Mouse (Mus musculus): ENCODE measurements around the gene Lrriq4.

The Lrriq4 gene

DNA sequence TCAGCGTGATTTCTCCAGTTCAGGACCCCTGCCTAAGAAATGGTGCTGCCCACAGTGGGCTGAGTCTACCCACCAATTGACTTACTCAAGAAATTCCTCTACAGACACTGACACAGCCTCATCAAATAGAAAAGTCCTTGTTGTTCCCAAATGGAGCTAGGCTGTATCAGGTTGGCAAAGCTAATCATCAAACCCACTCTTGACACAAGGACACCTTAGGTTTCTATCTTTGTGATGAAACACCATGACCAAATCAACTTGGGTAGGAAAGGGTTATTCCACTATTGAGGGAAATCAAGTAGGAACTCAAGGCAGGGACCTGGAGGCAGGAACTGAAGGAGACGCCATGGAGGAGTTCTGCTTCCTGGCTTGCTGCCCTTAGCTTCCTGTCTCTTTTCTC, at the start of gene Lrriq4:
Gene Lrriq4 (plus strand): TSS at position 301 of the 400 bp plus-strand sequence.
- no peak for DNase-seq

- DNase-seq, result peak; percentile 36
These were observed 49.0 kb upstream of the Lrriq4 start for GRCm38 (mm10) chr3:30595111-30595832.

DNA sequence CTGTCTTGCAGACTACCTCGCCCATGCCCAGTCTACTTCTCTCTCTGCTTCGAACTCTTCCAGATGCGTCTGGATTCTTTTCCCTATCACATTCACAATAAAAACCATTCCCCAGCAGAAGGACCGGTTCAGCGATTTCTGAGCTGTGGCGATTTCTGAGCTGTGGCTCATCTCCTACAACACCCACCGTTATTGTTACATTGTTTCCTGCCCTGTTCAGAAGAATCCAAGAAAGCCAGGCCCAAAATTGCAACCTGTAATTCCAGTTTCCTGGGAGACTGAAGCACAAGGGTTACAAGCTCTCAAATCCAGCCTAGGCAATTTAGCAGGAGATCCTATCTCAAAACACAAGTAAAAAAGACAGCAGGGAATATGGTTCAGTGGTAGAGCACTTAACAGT, 47.0 kb upstream of the Lrriq4 start:
- DNase-seq, result no peak

- DNase-seq, result peak; percentile 54
These were observed 44.4 kb upstream of the Lrriq4 start, which contains the start of gene Actrt3 for GRCm38 (mm10) chr3:30599711-30600545. Actrt3 (minus strand) TSS chr3:30599939.

DNA sequence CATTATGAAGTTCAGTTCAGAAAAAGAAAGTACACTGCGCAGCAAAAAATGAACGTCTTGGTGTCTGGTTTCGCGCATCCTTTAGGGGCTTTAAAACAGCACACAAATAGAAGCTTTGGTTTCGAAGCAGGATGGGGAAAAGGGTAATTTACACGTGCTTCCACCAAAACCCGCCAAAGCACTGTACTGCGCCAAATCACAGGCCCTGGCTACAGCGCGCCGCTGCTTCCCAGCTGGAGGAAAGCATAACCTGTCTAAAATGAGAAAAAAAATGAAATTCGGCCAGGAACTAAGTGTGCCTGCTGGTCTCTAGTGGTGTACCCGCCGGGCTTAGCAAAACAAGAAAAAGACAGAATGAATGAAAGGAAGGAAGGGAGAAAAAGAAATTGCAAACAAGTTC, 43.6 kb upstream of the Lrriq4 start:
- DNase-seq, result no peak

DNA sequence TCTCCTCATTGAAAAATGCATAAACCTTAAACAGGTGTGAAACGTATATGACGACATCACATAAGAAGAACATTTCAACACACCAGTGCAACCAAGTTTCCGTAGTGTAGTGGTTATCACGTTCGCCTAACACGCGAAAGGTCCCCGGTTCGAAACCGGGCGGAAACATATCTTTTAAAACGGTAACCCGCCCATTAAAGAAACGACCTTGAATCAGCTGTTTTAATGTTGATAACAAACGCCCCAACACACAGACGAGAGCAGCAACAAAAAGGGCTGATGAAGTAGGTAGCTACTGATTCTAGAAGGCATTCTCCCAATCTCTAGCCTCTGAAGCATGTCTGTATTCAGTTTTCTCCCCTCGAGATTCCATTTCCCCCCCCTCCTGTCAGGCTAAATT, 43.1 kb upstream of the Lrriq4 start:
- peak; percentile 76 for DNase-seq

DNA sequence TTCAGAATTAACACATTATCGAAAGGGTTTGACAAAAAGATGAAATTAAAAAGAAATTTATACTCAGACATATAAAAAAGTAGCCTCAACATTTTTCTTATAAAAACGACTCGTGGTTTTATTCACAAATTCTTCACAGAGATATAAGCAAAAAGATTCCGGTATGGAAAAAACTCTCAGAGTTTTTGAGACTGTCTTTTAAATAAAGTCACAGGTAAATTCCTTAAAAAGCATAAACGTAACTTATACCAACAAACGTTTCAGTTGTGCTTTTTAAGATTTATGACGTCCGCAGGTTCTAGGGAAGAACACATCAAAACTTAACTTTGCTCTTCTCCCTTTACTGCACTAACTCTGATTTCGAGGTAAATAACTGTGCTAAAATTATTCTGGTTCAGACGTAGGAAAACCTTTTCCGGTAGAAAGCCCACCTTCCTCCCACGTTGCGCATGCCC, 42.7 kb upstream of the Lrriq4 start:
- no peak for DNase-seq

DNA sequence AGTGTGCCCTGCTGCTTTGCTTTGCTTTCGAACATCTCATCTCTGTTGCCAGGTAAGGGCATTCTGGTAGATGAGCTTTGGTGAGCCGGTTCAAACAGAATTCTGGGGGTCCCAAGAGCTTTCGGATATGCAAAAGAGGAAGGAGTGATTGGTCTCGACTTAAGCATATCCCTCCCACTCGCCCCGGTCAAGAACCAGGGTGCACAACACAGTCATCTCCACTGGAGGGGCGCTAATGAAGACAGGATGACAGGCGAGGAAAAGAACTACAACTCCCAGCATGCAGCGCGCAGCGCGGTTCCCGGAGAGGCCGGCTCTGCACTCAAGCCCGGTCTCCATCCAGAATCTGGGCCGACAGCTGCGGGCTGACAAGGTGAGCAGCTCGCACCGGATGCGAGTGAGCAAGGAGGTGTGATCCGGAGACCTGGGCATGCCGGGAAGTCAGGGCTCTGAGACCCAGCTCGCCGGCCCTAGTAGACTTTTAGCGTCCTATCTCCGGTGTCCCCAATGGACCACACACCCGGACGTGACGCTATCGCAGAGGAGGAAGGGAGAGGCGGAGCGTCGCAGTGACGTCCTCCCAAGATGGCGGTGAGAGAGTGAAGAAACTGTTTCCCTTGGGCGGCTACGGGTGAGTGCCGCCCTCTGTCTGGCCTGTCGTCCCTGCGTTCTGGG, 42.1 kb upstream of the Lrriq4 start, which contains the start of gene Mynn:
Gene Mynn (plus strand): TSS at position 1 of the 675 bp plus-strand sequence.
- DNase-seq, result peak; percentile 93

GRCm38 (mm10) chr3:30602740-30603098, 41.6 kb upstream of the Lrriq4 start:
- peak; percentile 65 for DNase-seq

DNA sequence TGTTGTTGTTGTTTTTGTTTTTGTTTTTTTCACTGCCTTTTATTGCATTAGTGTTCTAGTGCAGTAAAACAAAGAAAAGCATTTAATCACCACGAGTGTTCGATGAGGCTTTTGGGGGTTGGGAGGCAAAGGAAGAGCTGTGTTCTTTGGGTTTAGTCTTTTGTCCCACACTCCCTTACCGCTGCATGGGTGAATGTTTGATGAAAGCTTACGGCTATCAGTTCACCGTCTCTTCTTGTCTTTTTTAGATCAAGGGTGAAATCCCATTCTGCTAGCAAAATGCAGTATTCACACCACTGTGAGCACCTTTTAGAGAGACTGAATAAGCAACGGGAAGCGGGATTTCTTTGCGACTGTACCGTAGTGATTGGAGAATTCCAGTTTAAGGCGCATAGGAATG, 41.1 kb upstream of the Lrriq4 start:
- no peak for DNase-seq

DNA sequence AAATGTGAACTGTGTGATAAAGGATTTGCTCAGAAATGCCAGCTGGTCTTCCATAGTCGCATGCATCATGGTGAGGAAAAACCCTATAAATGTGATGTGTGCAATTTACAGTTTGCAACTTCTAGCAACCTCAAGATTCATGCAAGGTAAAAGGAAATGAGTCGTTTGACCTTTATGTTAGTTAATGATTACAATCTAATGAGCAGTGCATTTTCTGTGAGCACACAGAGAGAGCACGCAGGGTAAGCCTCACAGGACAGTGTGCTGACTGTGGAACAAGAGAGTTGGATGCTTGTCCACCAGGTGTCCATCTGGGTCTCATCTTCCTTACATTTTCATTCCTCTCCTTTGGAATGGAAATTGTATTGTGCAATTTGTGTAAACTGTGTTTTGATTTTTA, 35.3 kb upstream of the Lrriq4 start:
- DNase-seq, result no peak

DNA sequence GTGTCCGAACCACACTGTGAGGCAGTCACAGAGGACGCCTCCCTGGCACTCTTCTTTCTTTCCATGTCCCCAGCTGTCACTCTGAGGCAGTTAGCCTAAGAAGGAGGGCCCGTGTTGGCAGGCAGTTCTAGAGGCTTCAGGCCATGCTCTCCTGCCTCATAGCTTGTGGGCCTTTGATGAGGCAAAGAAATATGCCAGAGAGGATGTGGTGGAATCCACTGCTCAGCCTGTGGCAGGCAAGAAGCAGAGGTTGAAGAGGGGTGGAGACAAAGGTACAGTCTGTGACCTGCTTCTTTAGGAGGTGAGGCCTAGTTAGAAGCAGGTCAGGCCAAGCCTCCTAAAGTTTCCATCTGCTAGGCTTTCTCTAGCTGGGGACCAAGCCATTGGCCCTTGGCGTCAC, 33.4 kb upstream of the Lrriq4 start:
- no peak for DNase-seq

GRCm38 (mm10) chr3:30620132-30620531, 24.2 kb upstream of the Lrriq4 start:
- no peak for DNase-seq

DNA sequence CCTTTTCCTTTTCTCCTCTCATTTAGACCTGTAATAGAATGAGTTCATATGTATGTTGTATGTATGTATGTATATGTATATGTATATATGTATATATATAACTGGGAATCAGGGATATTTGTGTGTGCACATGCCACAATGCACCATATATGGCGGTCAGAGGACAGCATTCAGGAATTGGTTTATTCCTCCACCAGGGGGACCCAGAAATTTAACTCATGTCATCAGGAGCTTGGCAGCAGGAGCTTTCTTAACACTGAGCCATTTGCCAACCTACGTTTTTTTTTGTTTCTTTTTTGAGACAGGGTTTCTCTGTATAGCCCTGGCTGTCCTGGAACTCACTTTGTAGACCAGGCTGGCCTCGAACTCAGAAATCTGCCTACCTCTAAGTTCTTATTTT, 10.6 kb upstream of the Lrriq4 start:
- DNase-seq, result no peak

- no peak for DNase-seq
These were observed 8.7 kb upstream of the Lrriq4 start for GRCm38 (mm10) chr3:30635629-30636028.

DNA sequence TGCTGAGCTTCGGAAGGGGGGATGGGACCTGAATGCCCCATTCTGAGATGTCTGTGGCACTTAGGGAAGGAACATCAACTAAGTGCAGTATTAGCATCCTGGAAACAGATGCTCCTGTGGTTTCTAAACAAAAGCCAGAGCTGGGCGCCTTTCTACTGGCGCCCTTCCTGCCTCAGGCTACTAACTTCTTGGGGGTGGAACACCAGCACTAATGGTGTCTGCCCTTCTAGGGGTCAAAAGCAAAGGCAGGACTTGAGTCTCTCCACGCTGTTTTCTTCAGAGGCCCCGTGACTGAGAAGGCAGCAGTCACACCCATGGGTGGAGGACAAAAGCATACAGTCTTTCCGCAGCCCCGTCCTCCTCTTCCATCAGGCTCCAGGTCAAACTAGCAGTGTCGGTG, 2.5 kb downstream of the Lrriq4 start:
- no peak for DNase-seq

GRCm38 (mm10) chr3:30647440-30648090, 3.3 kb downstream of the Lrriq4 start, which contains the start of gene Lrrc34:
Lrrc34 (minus strand) TSS chr3:30647869.
- DNase-seq, result peak; percentile 29

DNA sequence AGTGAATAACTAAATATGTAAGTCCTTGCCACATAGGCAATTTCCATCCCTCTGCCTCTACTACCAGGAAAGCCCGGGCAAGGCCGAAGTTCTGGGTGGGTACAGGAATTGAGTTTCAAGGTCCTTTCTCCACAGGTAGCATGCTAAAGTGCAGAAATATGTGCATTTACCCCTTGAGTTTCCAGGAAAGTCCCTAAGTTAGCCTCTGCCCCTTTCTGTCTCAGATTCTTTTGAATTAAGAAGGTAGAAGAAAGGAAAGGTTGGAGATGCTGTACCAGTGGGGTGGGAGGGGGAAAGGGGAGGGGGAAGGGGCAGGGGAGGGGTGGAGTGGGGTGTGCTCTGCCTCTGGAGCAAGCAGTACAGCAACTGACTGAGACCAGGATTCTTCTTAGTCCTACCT, 4.2 kb downstream of the Lrriq4 start:
- DNase-seq, result no peak

- DNase-seq, result no peak
These were observed 5.9 kb downstream of the Lrriq4 start for GRCm38 (mm10) chr3:30650062-30650841.

GRCm38 (mm10) chr3:30655937-30656336, 11.6 kb downstream of the Lrriq4 start:
- DNase-seq, result no peak

- no peak for DNase-seq
These were observed 14.2 kb downstream of the Lrriq4 start for GRCm38 (mm10) chr3:30658486-30658885.

GRCm38 (mm10) chr3:30683190-30683589, 38.9 kb downstream of the Lrriq4 start:
- DNase-seq, result no peak

Data from right cerebral cortex, postnatal 14 days (tissue).